18 mouse cellular contexts compared by ENCODE assay signal in the genomic region with DNA sequence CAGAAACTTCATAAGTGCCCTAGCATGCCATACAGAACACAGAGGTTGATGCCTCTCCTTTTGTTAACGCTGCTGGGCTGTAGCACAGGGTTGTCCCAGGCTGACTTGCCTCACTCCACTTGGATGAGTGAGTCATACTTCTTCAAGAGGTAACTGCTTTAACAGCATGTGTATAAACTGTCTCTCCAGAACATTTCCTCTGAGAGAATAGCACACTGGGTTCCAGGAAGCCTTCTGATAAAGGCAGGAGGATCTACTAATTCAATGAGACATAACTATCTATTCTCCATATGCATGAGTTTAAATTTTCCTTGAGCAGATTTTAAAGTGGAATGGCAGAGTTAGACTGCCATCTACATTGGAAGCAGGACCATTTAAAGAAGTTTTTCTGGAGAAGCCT.
DNase-seq lines count a peak whose midpoint lies in the region; ATAC-seq lines count a peak whose summit lies in the region.
"Had no signal": no experiment of that assay in that cellular context is flagged by ENCODE, and none has a peak within 500 bp of the region (broad histone marks: within the 10 kb centered on the region; RNA-seq: fewer than 3 reads in every experiment).

No protein-coding gene starts in this region.

- DNase-seq in frontal cortex, postnatal 36 days (ENCODE audit: low spot score in 2 of 2), result no peak
- peak; percentile 16 for DNase-seq in layer of hippocampus, adult 9-11 months
- no peak for DNase-seq in layer of hippocampus, postnatal 36 days
- DNase-seq in right cerebral cortex, adult 18-20 months, result peak; percentile 40
- DNase-seq in right cerebral cortex, postnatal 14 days, result no peak
- peak; percentile 28 for DNase-seq in telencephalon, adult 2 months (ENCODE audit: low read depth, low spot score)
- DNase-seq: adrenal gland, adult 2 months; adrenal gland, postnatal 10 days; adrenal gland, postnatal 25 days; cerebellum, adult 11-12 months; cerebellum, adult 2 months; cerebellum, adult 9-10 months; cerebellum, postnatal 10 days; cerebellum, postnatal 25 days had no signal

- peak; percentile 87 for ATAC-seq in frontal cortex, adult (ENCODE audit: low TSS enrichment)
- ATAC-seq in monocyte, adult 5-6 weeks (replicated peaks; ENCODE audit: insufficient number of reproducible peaks, low FRiP score, low TSS enrichment, poor library complexity, severe bottlenecking), result no peak
- ATAC-seq: forebrain, embryonic 13.5 days; forebrain, embryonic 15.5 days had no signal

Comparison
In these comparisons a context has a peak if more than half of its experiments do, and no peak if none do; other contexts are left out.
1. DNase-seq: peak in layer of hippocampus, adult 9-11 months (single experiment), right cerebral cortex, adult 18-20 months (single experiment) and telencephalon, adult 2 months (single experiment); none in frontal cortex, postnatal 36 days (0 of 2), layer of hippocampus, postnatal 36 days (0 of 2) and right cerebral cortex, postnatal 14 days (single experiment).